Mouse (Mus musculus) regulatory T cell (primary cell): ENCODE measurements around the gene Itpr3.

ENCODE experiments used
- in situ Hi-C: fragments of 300-600 bp; cut with MboI, MseI; formaldehyde crosslinking; loops from one replicate; pipeline ENCODE4 v1.15.1; 2025; ENCODE audit warnings: high pct_unique_total_duplicates

Gene Itpr3

GRCm38 (mm10) chr17:27139304-27139703 is 82.2 kb downstream of the Itpr3 start:
- in situ Hi-C loops: loop anchor here (5.0 to 10.0 kb wide), 2 partner anchors 68 to 585 kb away; no protein-coding TSS in a partner anchor

DNA sequence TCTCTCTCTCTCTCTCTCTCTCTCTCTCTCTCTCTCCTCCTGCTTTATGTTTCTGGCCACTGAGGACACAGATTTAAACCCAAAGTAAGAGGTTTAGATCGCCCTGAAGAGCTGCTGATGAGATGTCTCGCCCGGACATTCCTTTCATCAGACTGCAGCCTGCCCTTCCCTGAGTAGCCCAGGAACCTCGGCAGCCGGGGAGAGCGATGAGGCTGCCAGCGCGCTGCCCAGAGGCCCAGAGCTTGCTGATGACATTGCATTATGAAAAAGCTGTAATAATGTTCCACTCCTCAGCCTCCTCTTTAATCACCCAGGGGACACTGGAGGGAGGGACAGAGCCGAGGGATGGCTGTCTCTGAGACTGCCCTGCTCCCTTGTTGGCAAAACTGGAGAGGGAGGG is 83.2 kb downstream of the Itpr3 start:
- in situ Hi-C loops: no loop called here

GRCm38 (mm10) chr17:27141971-27142450 is 84.9 kb downstream of the Itpr3 start:
- in situ Hi-C loops: no loop called here

DNA sequence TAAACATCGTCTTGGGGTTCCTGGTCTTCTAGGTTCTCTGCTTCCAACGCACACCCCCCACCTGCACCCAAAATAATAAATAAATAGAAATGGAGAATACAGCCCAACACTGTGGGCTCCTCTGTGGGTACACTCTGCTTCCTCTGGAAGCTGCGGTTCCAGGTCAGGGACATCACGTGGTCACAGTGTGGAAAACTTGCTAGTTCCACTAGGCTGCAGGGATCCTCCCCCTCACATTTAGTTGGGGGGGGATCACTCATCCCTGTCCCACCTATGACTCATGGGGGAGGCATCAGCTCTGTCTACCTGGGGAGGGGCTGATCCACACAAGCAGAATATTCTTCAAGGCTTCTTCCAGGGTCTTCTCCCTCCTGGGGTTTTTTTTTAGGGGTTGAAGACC is 87.0 kb downstream of the Itpr3 start:
- in situ Hi-C loops: no loop called here

DNA sequence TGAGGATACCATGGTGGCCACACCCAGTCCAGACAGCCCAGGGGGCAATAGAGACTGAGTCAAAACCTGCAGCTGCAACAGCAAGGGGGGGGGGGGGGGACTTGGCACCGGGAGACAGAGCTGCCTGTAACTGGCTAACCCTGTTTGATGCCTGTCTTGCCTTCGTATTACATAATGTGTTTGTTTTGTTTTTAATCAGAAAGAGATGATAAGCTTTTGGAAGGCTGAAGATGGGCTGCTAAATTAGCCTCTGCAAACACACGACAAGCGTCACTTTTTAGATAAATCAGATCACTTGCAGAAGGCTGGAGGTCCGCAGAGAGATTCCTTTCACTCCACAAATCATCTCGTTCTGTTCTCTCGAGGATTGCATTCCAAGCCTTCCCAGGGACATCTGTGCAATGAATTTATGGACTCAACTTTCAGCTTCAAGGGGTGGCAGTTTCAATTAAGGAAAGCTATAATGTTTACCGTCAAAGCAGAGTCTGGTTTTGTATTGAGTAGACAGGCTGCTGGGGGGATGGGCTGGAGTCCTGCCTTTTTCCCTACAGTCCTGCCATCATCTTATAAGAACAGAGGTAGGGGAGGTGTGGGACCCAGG is 89.3 kb downstream of the Itpr3 start:
- in situ Hi-C loops: no loop called here

DNA sequence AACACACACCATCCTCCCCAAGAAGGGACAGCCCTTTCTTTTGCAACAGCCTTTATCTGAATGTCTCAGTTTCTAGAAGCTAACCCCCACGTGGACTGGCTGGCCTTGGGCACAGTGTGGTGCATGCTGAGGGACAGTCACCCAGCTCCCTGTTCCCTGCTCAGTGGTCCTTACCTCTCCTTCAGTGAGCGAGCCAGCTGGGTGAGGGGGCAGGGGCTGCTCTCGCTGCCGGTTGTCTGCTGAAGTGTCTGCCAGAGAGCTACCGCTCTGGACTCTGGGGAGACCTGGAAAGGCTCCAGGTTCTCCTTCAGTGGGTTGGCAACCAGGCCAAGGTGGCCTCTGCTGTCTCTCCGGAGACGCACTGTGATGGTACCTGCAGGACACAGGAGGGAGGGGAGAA is 93.8 kb downstream of the Itpr3 start:
- in situ Hi-C loops: no loop called here

GRCm38 (mm10) chr17:27151411-27151810 is 94.3 kb downstream of the Itpr3 start:
- in situ Hi-C loops: no loop called here

DNA sequence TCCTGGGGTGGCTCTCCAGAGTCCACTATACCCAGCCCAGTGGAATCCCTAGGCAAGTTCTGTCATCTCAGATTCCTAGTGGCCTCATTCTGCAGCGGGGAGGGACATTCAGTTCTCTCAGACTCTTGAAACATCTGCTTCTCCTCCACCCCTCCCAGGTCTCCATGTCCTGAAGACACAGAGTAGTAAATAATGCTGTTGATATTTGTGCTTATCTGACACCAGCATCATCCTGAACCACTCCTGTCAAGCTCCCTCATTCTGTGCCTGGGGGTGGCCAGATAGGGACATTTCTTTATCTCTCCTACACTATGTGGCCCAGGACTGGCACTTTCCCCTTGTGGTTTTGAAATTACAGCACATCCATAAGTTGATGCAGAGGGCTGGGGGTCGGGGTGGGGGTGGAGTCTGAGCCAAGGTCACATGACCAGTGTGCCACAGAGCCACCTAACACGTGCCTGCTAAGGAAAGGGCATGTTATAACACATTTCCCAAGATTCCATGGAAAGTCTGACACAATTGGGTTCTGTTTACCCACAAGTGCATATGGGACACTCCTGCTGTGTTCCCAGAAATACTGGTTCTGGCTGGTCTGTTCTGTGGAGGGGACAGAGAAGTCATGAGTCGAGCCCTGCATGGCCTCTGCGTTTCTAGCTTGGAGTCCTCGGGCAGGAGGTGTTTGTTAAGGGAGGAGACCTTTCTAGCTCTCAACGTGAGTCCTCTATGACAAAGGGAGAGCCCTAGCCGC is 96.0 kb downstream of the Itpr3 start:
- in situ Hi-C loops: no loop called here

GRCm38 (mm10) chr17:27153773-27154193 is 96.7 kb downstream of the Itpr3 start:
- in situ Hi-C loops: no loop called here

GRCm38 (mm10) chr17:27154256-27154655 is 97.2 kb downstream of the Itpr3 start:
- in situ Hi-C loops: no loop called here

DNA sequence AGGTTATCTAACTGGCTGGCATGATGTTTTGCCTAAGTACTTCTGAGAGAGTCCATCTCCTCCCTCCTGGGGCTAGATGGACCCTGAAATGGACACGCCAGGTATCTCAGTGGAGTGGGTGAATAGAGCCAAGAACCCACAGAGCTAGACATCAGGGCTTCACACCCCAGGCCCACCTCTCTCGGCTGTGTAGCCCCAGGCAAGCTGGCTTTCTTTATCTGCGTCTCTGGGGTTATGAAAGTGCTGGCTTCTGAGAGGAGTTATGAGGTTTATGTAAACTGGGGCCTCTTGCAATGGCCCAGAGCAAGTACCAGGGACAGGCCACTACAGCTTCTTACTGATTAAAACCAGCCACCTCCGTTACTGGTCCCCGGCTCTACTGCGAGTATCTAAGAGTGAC is 97.8 kb downstream of the Itpr3 start:
- in situ Hi-C loops: no loop called here

DNA sequence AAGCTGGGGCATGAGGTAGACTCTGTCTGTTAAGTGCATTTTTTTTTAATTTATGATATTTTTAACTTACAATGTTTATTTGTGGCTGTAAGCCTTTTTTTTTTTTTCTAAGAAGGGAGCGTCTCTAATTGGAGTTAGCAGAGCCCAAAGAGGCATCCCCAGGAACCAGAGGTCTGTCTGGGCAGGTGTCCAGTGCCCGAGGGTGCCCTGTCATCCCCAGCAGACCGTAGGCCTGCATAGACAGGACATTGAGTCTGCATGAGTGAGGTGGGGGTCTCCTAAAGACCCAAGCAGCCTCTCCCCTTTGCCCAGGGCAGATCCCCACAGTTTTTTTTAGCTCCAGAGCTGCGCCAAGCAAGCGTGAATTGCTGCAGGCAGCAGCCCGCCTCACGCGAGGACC is 98.6 kb downstream of the Itpr3 start:
- in situ Hi-C loops: no loop called here

GRCm38 (mm10) chr17:27158439-27158838 is 101.3 kb downstream of the Itpr3 start:
- in situ Hi-C loops: no loop called here

DNA sequence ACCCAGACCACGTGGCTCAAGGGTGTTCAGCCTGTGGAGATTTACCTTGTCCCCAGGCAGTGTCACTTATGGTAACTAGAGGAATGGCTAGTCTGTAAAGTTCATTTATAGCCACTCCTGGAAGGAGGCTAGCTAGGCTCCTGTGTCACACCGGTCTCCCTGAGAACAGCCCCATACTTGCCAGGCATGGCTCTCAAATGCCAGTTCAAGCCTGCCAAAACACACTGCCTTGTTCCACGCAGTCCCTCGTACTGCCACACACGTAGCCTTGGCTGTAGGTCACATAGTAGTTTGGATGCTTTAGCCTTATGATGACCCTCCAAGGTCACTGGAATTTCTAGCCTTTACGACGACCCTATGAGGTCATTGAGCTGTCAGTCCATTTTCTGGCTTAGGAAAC is 102.1 kb downstream of the Itpr3 start:
- in situ Hi-C loops: no loop called here

DNA sequence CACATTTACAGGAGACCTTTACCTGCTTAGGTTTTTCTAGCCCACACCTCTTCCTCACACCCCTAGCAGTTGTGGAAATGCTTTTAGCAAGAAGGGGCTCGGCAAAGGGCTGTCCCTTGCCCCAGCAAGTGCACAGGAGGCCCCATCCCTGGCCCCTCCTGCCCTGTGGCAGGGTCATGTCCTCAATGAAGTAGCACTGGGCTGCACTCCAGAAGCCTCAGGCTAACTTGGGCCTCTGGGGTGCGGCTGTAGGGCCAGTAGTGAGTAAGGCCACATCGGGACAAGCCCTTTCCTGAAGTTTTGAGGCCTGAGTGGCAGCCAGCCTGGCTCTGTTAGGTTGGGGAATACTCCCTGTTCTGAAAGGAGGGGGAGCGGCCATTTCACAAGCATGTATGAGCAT is 103.8 kb downstream of the Itpr3 start:
- in situ Hi-C loops: no loop called here

DNA sequence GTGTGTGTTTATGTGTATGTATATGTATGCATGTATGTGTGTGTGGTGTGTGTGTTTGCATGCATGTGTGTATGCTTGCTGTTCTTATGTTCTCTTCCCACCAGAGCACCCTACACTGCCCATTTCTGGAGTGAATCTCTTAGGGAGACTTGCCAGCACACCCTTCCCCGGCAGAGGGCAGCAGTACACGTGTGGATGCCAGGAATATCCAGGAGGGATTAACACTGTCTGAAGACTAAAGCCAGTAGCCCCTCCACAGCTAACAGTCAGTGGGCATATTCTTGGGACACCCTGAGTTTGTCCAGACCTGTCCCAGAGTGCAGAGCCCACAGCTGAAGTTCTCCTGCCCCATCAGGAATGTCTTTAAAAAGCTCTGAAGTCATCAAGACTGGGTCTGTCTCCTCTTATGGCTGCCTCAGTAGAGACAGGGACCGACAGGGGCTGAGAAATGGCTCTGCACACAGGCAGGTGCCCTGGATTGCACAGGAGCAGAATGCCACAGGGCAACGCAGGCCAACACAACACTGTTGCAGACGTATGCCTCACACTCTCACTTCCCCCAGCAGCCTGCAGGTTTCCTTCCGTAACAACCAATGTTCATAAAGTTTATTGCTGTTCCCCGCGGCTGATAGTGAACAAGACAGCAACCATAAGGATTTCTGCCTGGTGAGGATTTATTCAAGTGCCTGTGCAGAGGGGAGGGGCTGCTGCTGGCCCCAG is 108.1 kb downstream of the Itpr3 start:
- in situ Hi-C loops: loop anchor here (5.0 kb wide), 1 partner anchor 92 kb away; no protein-coding TSS in a partner anchor

- in situ Hi-C loops: loop anchor here (5.0 kb wide), 1 partner anchor 90 kb away; no protein-coding TSS in a partner anchor
These were observed 109.8 kb downstream of the Itpr3 start for GRCm38 (mm10) chr17:27166901-27167300.

- in situ Hi-C loops: loop anchor here (5.0 kb wide), 1 partner anchor 90 kb away; no protein-coding TSS in a partner anchor
These were observed 110.4 kb downstream of the Itpr3 start, which contains the start of gene Ip6k3 for GRCm38 (mm10) chr17:27167545-27167944. Gene Ip6k3 (minus strand): TSS chr17:27167795.

GRCm38 (mm10) chr17:27168569-27168968 is 111.5 kb downstream of the Itpr3 start:
- in situ Hi-C loops: loop anchor here (5.0 kb wide), 1 partner anchor 89 kb away; no protein-coding TSS in a partner anchor

DNA sequence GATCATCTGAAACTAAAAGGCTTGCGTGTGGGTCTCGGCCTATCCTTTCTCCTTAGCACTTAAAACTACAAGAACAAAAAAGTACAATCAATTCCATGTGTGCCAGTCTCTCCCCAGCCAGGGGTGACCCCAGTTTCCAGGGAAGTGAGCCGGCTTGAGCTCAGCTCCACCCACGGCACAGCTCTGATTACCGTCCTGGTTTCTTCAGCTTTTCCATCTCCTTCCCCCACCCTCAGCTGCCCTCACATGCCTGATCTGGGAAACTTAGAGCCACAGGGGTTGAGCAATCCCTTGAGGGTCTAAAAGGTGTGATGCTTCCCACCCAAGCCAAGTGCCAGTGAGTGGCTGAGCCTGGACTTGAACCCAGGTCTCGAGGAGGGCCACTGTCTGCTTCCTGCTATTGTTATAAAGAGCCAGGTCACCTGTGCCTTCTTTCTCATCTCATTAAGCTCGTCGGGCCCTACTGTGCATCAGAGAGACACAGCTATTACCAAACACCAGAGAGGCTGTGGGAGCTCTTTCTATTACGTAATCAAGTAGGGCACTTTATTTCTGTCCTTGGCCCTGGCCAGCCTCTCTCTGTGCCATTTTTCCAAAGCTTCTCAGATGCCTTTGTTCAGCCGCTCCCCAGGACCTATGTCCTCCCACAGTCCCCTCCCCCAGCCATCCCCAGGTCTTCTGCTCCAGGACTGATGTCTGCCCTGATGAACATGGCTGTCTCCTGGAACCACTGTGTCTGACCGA is 113.0 kb downstream of the Itpr3 start:
- in situ Hi-C loops: loop anchor here (5.0 kb wide), 1 partner anchor 87 kb away; no protein-coding TSS in a partner anchor

DNA sequence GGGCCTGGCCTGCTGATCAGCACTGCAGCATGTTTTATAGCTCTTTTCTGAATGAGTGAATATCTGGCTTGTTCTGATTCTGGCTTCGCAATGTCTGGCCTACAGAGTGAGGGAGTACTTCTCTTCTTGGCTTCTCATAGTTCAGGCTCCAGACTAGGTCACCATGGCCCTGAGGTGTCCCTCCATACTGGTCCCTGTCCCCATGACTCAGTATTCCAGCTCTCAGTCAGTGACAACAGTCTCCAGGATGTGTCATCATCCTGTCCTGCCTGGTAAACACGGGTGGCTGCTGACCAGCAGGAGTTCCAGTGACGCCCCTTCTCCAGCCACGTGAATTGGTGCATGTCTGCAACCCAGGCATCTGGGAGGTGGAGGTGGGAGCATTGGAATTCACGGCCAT is 114.0 kb downstream of the Itpr3 start:
- in situ Hi-C loops: no loop called here
